Mouse (Mus musculus) spleen, adult 2 months (tissue): ENCODE data around the gene Inpp4b.
"Not testable (repeated sequence)": the region's sequence is repeated elsewhere in the genome, so short reads cannot be mapped to it uniquely, and the experiment has no call there.

Experiments used
- CTCF ChIP-seq: fragments of 200-500 bp; IDR thresholded peaks from 2 replicates; pipeline ENCODE4 v1.5.1; 2011; ENCODE audit warnings: mild to moderate bottlenecking, inconsistent platforms; ENCODE audit not compliant: insufficient read depth, insufficient read length, insufficient replicate concordance; ENCODE audit errors: extremely low read depth
- POLR2A ChIP-seq: fragments of 200-500 bp; IDR thresholded peaks from 2 replicates; pipeline ENCODE4 v1.6.1; 2011; ENCODE audit warnings: low read depth, low read length, inconsistent platforms

DNA sequence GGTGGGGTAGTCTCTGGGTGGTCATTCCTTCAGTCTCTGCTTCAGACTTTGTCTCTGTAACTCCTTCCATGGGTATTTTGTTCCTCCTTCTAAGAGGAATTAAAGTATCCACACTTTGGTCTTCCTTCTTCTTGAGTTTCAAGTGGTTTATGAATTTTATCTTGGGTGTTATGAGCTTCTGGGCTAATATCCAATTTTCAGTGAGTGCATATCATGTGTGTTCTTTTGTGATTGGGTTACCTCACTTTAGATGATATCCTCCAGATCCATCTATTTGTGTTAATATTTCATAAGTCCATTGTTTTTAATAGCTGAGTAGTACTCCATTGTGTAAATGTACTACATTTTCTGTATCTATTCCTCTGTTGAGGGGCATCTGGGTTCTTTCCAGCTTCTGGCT lies 467.1 kb downstream of the Inpp4b start:
- not testable (repeated sequence) for TF ChIP-seq POLR2A, CTCF
